Mouse (Mus musculus): Measurements from ENCODE around the gene Abi1. TPM values are rescaled to one million over a fixed set of nuclear protein-coding genes. Genes with fewer than 3 reads are reported as not detected.
"Not testable (repeated sequence)": the region's sequence is repeated elsewhere in the genome, so short reads cannot be mapped to it uniquely, and the experiment has no call there.

The Abi1 gene
- polyA plus RNA-seq, 1 experiment from 2014 or later: 37.0 TPM

- Histone ChIP-seq H3K27me3 (no peaks in the 10 kb centered on the region), H3K4me2 (no peak overlapping the region), H3K9ac (replicated peaks) (no peak overlapping the region), H3K36me3 (no peaks in the 10 kb centered on the region), H3K9me3 (no peaks in the 10 kb centered on the region), H3K4me1 (replicated peaks) (no peaks in the 10 kb centered on the region), H3K27ac (no peak overlapping the region), H3K4me3 (replicated peaks) (no peak overlapping the region)
- no peak for ATAC-seq (ENCODE audit: insufficient number of reproducible peaks, insufficient read depth, low FRiP score, low TSS enrichment, low read depth)
- 68% methylated on average over 6 of the region's 6 CpGs for WGBS
These were observed 12.5 kb upstream of the Abi1 start for GRCm38 (mm10) chr2:23052523-23052922.

DNA sequence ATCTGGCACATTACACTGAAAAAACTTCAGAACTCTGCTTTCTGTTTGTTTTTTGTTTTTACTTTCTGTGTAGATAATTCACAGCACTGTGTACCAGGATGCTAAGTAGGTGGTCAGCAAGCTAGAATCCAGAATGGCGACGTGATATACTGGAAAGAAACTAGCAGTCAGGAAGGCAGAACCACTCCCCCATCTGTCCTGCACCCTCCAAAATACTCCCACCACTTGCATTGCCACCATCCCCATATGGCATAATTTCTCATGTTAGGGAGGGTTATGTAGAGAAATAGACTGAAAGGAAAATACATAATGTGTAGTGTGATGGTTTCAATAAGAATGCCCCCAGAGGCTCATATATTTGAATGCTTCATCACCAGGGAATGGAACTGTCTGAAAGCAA is 11.8 kb upstream of the Abi1 start:
- Histone ChIP-seq H3K4me3 (replicated peaks) (no peak overlapping the region), H3K27me3 (no peaks in the 10 kb centered on the region), H3K27ac (no peak overlapping the region), H3K9me3 (no peaks in the 10 kb centered on the region), H3K9ac (replicated peaks) (no peak overlapping the region), H3K4me1 (replicated peaks) (no peaks in the 10 kb centered on the region), H3K36me3 (no peaks in the 10 kb centered on the region), H3K4me2 (no peak overlapping the region)
- ATAC-seq (ENCODE audit: insufficient number of reproducible peaks, insufficient read depth, low FRiP score, low TSS enrichment, low read depth): no peak
- WGBS: 70% methylated on average over 2 of the region's 2 CpGs

DNA sequence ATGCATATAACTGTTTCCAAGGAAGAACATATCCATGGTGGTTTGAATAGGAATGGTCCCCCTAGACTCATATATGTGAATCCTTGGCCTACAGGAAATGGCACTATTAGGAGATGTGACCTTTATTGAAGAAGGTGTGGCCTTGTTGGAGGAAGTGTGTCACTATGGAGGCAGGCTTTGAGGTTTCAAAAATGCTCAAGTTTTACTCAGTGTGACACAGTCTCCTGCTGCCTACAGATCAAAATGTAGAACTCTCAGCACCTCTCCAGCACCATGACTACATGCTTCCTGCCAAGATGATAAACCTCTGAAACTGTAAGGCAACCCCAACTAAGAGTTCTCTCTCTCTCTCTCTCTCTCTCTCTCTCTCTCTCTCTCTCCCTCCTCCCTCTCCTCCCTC is 8.0 kb upstream of the Abi1 start:
- no peaks in the 10 kb centered on the region for H3K27me3 ChIP-seq
- H3K27ac ChIP-seq: no peak overlapping the region
- ATAC-seq (ENCODE audit: insufficient number of reproducible peaks, insufficient read depth, low FRiP score, low TSS enrichment, low read depth): no peak
- no peaks in the 10 kb centered on the region for H3K36me3 ChIP-seq
- H3K4me1 ChIP-seq (replicated peaks): no peaks in the 10 kb centered on the region
- 0 out of 2 replicates have a peak, but pooled peaks cover 5% of the 10 kb centered on the region for H3K9me3 ChIP-seq
- H3K9ac ChIP-seq (replicated peaks): no peak overlapping the region
- H3K4me2 ChIP-seq: no peak overlapping the region
- no peak overlapping the region for H3K4me3 ChIP-seq (replicated peaks)

DNA sequence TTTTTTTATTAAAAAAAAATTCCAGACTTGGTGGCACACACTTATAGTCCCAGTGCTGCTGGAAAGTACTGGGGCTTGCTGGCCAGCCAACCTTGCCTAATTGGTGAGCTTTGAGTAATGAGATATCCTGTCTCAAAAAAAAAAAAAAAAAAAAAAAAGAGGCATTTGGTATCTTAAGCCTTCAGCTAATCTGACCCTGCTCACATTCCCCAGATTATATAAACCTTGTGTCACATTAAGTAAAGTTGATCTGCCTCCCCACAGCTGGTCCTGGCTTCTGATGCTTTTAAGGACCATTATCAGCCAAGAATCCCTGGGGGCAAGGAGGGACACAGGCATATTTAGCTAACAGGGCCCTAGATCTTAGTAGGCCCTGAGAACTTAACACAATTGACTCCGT is 5.7 kb upstream of the Abi1 start:
- no peak overlapping the region for H3K4me3 ChIP-seq (replicated peaks)
- no peak overlapping the region for H3K9ac ChIP-seq (replicated peaks)
- 0 out of 2 replicates have a peak, but pooled peaks cover 5% of the 10 kb centered on the region for H3K9me3 ChIP-seq
- no peak for ATAC-seq (ENCODE audit: insufficient number of reproducible peaks, insufficient read depth, low FRiP score, low TSS enrichment, low read depth)
- H3K36me3 ChIP-seq: no peaks in the 10 kb centered on the region
- H3K4me1 ChIP-seq (replicated peaks): no peaks in the 10 kb centered on the region
- no peak overlapping the region for H3K4me2 ChIP-seq
- no peaks in the 10 kb centered on the region for H3K27me3 ChIP-seq
- no peak overlapping the region for H3K27ac ChIP-seq
- WGBS: 59% methylated on average over 1 of the region's 1 CpGs

- Histone ChIP-seq H3K27me3 (no peaks in the 10 kb centered on the region), H3K27ac (no peak overlapping the region), H3K36me3 (no peaks in the 10 kb centered on the region), H3K4me1 (replicated peaks) (peaks cover 11% of the 10 kb centered on the region), H3K4me3 (replicated peaks) (no peak overlapping the region), H3K4me2 (no peak overlapping the region), H3K9me3 (0 out of 2 replicates have a peak, but pooled peaks cover 5% of the 10 kb centered on the region), H3K9ac (replicated peaks) (no peak overlapping the region)
- WGBS: 89% methylated on average over 3 of the region's 3 CpGs
- ATAC-seq (ENCODE audit: insufficient number of reproducible peaks, insufficient read depth, low FRiP score, low TSS enrichment, low read depth): no peak
These were observed 2.1 kb upstream of the Abi1 start for GRCm38 (mm10) chr2:23042189-23042588.

DNA sequence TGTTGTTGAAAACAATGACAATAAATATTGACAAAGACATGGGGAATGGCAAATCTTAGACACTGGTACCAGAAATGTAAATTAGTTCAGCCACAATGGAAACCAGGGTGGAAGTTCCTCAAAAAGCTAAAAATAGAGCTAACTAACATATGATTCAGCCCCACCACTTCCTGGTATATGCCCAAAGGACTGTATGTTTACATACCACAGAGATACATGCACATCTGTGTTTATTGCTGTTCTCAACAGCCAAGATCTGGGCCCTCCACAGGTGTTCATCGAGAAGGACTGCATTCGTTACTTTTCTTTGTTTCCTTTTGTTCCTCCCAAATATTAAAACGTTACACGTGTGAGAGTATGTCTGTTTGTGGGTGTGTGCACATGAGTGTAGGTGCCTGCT is 1.4 kb upstream of the Abi1 start:
- 86% methylated on average over 4 of the region's 4 CpGs for WGBS
- Histone ChIP-seq H3K4me3 (replicated peaks) (no peak overlapping the region), H3K9me3 (0 out of 2 replicates have a peak, but pooled peaks cover 3% of the 10 kb centered on the region), H3K4me2 (no peak overlapping the region), H3K4me1 (replicated peaks) (peaks cover 12% of the 10 kb centered on the region), H3K9ac (replicated peaks) (no peak overlapping the region), H3K27ac (no peak overlapping the region), H3K36me3 (no peaks in the 10 kb centered on the region), H3K27me3 (no peaks in the 10 kb centered on the region)
- no peak for ATAC-seq (ENCODE audit: insufficient number of reproducible peaks, insufficient read depth, low FRiP score, low TSS enrichment, low read depth)

GRCm38 (mm10) chr2:23040690-23041089 is 649 bp upstream of the Abi1 start:
- not testable (repeated sequence) for H3K4me2 ChIP-seq; H3K9ac ChIP-seq (replicated peaks); H3K9me3 ChIP-seq; H3K27me3 ChIP-seq; H3K27ac ChIP-seq; H3K4me3 ChIP-seq (replicated peaks); ATAC-seq (ENCODE audit: insufficient number of reproducible peaks, insufficient read depth, low FRiP score, low TSS enrichment, low read depth); H3K36me3 ChIP-seq
- H3K4me1 ChIP-seq (replicated peaks): peaks cover 12% of the 10 kb centered on the region
- 90% methylated on average over 7 of the region's 7 CpGs for WGBS

- peak overlapping the region; percentile 95 for H3K9ac ChIP-seq (replicated peaks)
- ATAC-seq (ENCODE audit: insufficient number of reproducible peaks, insufficient read depth, low FRiP score, low TSS enrichment, low read depth): peak; percentile 92
- H3K9me3 ChIP-seq: no peaks in the 10 kb centered on the region
- H3K4me2 ChIP-seq: peak overlapping the region; percentile 82
- peak overlapping the region; percentile 97 for H3K27ac ChIP-seq
- H3K4me3 ChIP-seq (replicated peaks): peak overlapping the region; percentile 92
- no peaks in the 10 kb centered on the region for H3K36me3 ChIP-seq
- WGBS: under 1% methylated on average over 57 of the region's 59 CpGs
- peaks cover 12% of the 10 kb centered on the region for H3K4me1 ChIP-seq (replicated peaks)
- no peaks in the 10 kb centered on the region for H3K27me3 ChIP-seq
These were observed 700 bp downstream of the Abi1 start for GRCm38 (mm10) chr2:23039082-23040000.

- Histone ChIP-seq H3K4me2 (no peak overlapping the region), H3K4me3 (replicated peaks) (no peak overlapping the region), H3K36me3 (peaks cover 6% of the 10 kb centered on the region; the same call in 1 of the 2 replicates), H3K4me1 (replicated peaks) (peaks cover 12% of the 10 kb centered on the region), H3K9me3 (no peaks in the 10 kb centered on the region), H3K27ac (no peak overlapping the region), H3K9ac (replicated peaks) (no peak overlapping the region), H3K27me3 (no peaks in the 10 kb centered on the region)
- 91% methylated on average over 1 of the region's 1 CpGs for WGBS
- ATAC-seq (ENCODE audit: insufficient number of reproducible peaks, insufficient read depth, low FRiP score, low TSS enrichment, low read depth): no peak
These were observed 4.6 kb downstream of the Abi1 start for GRCm38 (mm10) chr2:23035467-23035866.

- 93% methylated on average over 3 of the region's 3 CpGs for WGBS
- Histone ChIP-seq H3K27me3 (no peaks in the 10 kb centered on the region), H3K4me2 (no peak overlapping the region), H3K9me3 (no peaks in the 10 kb centered on the region), H3K27ac (no peak overlapping the region), H3K9ac (replicated peaks) (no peak overlapping the region), H3K36me3 (peaks cover 10% of the 10 kb centered on the region), H3K4me3 (replicated peaks) (no peak overlapping the region), H3K4me1 (replicated peaks) (peaks cover 12% of the 10 kb centered on the region)
- ATAC-seq (ENCODE audit: insufficient number of reproducible peaks, insufficient read depth, low FRiP score, low TSS enrichment, low read depth): no peak
These were observed 5.2 kb downstream of the Abi1 start for GRCm38 (mm10) chr2:23034692-23035435.

DNA sequence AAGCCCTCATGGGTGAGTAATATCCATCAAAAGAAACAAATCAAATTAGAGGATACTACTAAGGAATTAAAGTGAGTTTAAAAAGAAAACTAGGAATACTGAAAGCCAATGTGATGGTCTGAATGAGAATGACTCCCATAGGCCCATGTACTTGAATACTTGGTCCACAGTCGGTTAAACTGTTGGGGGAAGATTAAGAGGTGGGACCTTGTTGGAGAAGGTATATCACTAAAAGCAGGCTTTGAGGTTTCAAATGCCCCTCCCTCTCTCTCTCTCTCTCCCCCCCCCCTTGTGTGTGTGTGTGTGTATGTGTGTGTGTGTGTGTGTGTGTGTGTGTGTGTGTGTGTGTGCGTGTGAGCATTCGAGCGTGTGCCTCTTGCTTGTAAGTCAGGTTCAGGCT is 9.4 kb downstream of the Abi1 start:
- H3K9me3 ChIP-seq: no peaks in the 10 kb centered on the region
- H3K4me1 ChIP-seq (replicated peaks): no peaks in the 10 kb centered on the region
- WGBS: 94% methylated on average over 4 of the region's 4 CpGs
- H3K4me2 ChIP-seq: no peak overlapping the region
- H3K9ac ChIP-seq (replicated peaks): no peak overlapping the region
- H3K4me3 ChIP-seq (replicated peaks): no peak overlapping the region
- no peaks in the 10 kb centered on the region for H3K27me3 ChIP-seq
- peaks cover 17% of the 10 kb centered on the region for H3K36me3 ChIP-seq
- no peak for ATAC-seq (ENCODE audit: insufficient number of reproducible peaks, insufficient read depth, low FRiP score, low TSS enrichment, low read depth)
- H3K27ac ChIP-seq: no peak overlapping the region

Measured in limb, embryonic 12.5 days (tissue).